Mouse (Mus musculus) right cerebral cortex, adult 2 months (tissue): ENCODE data around the gene Klc3.

ENCODE experiments used
- DNase-seq, 2 experiments: peaks; one replicate each; pipeline ENCODE4 v3.0.0; 2021 to 2022; ENCODE audit warnings: low spot score in 2 of 2

Gene Klc3

DNA sequence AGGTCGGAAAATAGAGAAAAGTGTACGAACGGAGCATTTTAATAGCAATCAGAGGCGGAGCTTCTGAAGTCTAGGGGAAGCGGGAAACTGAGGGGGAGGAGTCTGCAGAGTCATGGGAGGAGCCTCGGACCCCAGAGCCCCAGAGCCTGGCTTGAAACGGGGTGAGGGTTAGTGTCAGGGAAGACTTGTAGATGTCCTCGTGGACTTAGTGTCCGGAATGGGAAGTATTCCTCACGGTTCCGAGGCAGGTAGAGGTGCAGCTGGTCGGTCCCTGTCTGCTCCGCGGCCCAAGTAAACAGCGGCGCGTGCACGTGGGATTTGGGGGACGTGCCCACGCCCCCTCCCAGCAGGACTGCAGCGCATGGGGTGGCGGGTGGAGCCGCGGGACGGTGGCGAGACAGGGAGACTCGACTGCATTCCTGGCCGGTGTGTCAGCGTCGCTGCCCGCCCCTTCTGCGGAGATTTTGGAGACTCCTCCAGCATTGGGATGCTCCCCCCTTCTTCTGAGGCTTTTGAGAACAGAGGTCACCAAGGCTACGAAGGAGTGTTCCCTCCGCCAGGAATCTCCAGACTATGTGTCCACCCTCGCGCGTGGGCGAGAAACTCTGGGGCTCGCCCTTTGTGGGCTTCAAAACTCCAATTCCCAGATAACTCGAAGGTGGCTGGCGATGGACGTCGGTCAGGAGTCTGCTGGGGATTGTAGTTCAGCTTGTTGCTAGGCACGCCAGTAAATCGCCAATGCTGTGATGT, 43.8 kb downstream of the Klc3 start:
- peak; percentile 65 to 76 for DNase-seq

DNA sequence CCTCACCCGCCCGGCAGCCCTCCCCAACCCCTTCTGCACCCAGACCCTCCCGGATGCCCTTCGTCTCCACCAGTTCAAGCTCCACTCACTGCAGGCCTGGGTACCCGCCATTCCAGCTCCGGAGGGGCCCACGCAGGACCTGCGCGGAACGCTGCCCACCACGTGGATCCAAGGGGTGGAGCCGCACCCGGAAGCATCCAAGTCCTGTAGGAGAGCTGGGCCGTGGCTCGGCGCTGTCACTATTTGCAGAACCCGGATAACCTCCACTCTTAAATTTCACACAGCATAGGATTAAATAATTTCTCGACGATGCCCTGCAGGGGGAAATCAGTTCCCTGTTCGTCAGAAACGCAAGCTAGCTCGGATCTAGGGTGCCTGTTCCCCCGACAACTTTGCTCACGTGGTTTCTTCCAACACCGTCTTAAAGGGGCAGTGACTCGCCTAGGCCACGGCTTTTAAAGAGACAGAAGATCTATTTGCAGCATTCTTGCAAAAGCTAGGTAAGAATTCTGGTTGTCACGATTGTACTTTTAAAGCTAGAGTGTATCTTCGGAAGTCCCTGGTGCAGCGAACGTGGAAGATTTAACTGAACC, 44.5 kb downstream of the Klc3 start, which contains the start of the genes Cd3eap and Ppp1r13l:
Cd3eap (minus strand) TSS at position 185 of the 593 bp plus-strand sequence.
Ppp1r13l (plus strand) TSS at position 451 of the 593 bp plus-strand sequence.
- DNase-seq: peak; percentile 88 to 90

DNA sequence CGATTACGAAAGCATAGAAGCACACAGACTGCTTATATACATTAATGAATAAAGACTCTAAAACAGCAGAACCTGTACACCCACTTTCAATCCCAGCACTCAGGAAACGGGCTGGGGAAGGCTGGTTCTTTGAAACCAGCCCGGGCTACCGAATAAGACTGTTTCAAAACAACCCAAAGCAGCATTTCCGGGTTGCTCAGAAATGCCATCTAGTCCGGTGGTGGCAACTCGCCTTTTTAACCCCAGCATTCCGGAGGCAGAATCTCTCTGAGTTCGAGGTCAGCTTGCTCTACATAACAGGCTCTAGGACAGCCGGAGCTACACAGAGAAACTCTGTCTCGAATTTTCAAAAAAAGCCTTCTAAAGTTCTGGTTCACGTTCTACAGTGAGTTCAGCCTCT, 45.3 kb downstream of the Klc3 start:
- DNase-seq: no peak

DNA sequence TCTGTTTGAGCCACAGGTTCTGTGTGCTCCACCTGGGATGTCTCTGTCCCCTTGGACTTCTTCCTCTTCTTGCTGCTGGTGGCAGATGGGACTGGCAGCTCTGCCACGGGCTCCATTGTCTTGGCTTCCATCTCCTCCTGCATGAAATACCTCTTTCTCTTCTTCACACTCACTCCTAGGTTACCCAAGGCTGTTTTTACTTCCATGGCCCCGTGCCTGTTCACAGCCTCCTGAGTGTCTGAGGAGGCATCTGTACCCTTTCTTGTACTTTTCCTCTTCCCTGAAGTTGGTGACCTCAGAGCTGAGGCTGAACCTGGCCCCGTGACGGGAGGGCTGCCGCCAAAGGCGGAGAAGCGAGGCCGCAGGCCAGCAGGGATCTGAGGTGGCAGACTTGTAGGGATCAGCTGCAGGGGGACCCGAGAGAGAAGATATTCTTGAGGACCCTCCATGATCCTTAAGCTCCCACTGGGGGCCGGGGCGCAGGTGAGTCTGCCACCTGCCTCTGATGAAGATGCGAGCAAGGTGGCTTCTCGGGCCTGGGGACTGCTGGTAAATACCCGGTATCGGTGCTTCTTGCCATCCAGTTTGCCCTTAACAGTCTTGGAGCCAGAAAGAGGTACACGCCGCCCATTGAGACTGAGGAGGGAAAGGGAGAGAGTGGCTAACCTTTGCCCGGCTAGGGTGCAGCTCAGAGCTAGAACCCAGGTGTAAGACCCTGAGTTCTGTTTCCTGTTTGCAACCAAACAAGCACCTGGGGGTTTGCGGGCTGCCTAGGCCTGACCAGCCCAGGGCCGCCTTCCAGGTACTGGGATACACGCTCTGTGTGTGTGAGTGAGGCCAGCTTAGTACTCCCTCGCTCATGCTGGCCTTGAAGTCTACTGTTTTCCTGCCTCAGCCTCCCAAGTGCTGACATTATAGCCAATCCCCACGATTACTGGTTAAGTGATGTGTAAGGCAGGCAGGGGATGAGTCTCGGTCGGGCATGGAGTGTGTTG, 46.2 kb downstream of the Klc3 start:
- no peak for DNase-seq

DNA sequence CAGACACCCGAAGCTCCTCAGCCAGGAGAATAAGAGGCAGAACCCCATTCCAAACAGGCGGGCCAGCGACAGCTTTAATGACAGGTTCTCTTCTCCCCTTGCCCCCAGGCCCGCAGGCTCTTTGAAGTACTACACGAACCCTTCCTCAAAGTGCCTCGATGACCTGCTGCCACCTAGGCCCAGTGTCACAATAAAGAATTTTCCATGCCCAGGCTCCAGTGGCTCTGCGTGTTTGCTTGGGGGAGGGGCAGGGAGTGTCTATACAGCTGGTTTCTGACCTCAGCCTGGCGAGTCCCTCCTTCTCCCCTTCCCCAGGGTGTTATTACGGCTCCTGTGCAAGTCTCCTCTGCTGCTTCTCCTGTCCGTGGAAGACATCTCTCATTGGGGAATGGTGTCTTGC, 47.6 kb downstream of the Klc3 start:
- no peak for DNase-seq

DNA sequence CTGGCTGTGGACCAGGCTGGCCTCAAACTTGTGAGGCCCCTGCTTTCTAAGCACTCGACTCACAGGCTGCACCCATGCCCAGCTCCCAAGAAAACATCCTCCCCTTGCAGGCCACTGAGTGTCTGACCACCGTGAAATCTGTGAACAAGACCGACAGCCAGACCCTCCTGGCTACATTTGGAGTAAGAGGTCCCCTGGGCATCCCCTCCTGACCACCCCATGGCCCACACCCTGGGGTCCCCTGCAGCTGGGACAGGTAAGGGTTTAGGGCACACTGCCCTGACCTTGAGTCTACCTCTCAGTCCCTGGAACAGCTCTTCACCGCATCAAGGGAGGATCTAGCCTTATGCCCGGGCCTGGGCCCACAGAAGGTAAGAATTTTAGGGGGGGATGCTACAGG, 48.9 kb downstream of the Klc3 start:
- DNase-seq: no peak

DNA sequence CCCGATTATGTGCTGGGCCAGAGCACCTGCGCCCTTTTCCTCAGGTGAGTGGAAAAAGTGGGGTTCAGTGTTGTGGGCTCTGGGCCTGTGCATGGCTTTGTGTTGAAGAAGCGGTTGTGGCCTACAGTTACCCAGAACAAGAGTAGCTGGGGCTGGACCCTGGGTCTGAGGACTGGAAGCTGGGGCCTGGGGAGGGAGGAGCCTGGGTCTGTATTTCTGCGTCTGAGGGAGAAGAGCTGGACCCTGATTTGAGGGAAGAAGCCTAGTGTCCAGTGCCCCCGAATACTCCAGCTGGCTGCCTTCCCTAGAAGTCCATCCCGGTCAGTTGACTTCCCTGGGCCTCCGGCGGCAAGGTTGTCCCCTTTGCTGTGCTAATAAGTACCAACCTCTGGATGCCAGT, 53.7 kb downstream of the Klc3 start:
- DNase-seq: no peak

DNA sequence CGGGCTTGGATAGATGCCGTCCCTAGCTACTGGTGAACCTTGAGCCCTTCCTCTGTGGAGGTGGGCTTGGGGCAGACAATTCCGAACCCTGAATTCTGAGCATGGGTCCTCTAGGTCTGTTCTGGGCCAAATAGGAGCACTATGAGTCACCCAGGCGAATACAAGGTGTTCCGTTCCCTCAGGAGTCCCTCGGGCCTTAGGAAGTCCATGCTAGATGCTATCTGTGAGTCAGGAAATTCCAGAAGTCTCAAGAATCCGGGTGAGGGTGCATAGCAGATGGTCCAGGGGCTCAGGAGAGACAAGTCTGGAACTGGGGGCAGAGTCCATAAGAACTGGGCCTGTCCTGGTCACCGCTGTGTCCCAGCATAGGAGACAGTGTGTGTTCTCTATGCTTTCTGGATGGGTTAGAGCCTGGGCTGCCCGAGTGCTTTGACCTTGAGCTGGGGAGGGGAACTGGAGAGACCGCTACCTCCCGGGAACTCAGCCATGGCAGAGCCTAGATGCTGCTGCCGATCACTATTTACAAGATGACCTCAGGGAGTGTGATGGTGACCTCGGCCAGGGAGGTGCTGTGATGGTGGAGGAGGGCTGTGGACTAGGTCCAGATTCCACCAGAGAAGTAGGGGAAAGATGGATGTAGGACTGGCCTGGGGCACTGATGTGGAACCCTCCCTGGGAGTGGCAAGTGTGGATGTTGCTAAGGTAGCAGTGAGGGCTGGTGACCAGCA, 54.6 kb downstream of the Klc3 start:
- DNase-seq: no peak

GRCm38 (mm10) chr7:19344938-19345471, 58.9 kb downstream of the Klc3 start:
- peak; percentile 95 to 96 for DNase-seq
